Mouse (Mus musculus): ENCODE measurements around the gene Fbxo2.
"Not testable (repeated sequence)": the region's sequence is repeated elsewhere in the genome, so short reads cannot be mapped to it uniquely, and the experiment has no call there.

The Fbxo2 gene

DNA sequence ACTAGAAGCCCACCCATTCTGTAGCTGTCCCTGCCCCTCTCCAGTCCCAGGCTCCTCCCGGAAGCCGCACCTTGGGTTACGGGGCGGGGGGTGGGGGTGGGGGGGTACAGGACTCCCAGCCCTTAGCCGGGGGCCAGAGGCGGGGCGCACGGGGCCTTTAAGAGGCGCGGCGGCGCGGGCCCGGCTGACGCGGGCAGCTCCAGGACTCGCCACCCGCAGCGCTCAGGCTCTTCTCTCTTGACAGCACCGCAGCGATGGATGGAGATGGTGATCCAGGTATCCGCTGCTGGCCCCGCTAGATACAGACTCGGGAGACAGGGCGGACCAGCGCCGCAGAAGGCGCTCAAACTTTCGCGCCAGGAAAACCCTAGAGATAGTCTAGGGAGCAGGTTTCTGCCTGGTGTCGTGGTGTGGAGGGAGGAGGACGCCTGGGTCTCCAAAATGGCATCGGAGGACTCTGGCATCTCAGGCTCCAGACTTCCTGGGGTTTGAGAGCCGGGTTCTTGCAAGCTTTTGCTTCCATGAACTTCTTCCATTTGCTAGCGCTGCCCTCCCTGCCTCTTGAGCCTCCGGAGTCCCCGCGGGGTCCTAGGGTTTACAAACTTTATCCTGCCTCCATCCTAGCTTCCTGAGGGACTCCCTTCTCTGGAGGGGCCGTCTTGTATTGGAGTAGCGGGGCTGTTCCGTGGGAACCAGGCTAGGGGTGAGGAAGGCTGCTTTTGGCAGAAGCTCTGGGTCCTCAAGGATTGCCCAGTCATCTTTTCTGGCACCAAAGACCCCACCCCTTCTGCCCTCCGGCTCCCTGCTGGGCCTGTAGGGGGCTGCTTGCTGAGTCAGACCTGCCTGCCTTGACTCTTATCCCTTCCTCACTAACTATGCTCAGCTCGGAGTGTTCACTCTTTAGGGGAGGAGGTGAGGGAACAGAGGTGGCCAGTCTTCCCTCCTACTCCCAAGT, at the start of gene Fbxo2, which contains the start of gene Fbxo44:
Fbxo2 (plus strand) TSS at position 186 of the 955 bp plus-strand sequence.
Fbxo44 (minus strand) TSS at position 47 of the 955 bp plus-strand sequence.
- peak; percentile 47 for DNase-seq (ENCODE audit: low read depth, low spot score)

DNA sequence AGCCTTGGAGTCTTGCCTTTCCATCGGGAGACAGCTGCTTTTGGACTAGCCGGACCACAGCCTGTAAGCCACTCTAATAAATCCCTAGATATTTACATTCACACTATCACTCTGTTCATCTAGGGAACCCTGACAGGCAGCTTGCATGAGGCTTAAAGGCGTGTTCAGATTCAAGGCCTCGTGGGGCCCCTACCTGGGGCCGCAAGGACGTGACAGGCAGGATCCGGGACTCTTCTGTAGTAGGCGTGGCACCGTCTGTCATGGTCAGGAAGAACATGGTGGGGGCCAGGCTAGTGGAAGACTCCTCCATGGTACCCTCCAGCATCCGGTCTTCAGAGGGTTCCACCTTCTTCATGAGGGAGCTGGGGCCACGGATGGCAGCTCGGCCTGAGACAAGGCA, 47.9 kb upstream of the Fbxo2 start:
- no peak for DNase-seq (ENCODE audit: low read depth, low spot score)
- Histone ChIP-seq H3K27me3 (ENCODE audit: control insufficient read depth, insufficient read depth, low read length, poor library complexity, severe bottlenecking) (no peaks in the 10 kb centered on the region; the same call in 1 of the 2 replicates), H3K36me3 (ENCODE audit: control insufficient read depth, insufficient read depth, low read length, poor library complexity, severe bottlenecking) (no peaks in the 10 kb centered on the region)

More for the DNA sequence above, at the start of gene Fbxo2, which contains the start of gene Fbxo44:
- Histone ChIP-seq H3K27me3 (ENCODE audit: control insufficient read depth, insufficient read depth, low read length, poor library complexity, severe bottlenecking) (0 out of 2 replicates have a peak, but pooled peaks cover 3% of the 10 kb centered on the region), H3K36me3 (ENCODE audit: control insufficient read depth, insufficient read depth, low read length, poor library complexity, severe bottlenecking) (no peaks in the 10 kb centered on the region)

DNA sequence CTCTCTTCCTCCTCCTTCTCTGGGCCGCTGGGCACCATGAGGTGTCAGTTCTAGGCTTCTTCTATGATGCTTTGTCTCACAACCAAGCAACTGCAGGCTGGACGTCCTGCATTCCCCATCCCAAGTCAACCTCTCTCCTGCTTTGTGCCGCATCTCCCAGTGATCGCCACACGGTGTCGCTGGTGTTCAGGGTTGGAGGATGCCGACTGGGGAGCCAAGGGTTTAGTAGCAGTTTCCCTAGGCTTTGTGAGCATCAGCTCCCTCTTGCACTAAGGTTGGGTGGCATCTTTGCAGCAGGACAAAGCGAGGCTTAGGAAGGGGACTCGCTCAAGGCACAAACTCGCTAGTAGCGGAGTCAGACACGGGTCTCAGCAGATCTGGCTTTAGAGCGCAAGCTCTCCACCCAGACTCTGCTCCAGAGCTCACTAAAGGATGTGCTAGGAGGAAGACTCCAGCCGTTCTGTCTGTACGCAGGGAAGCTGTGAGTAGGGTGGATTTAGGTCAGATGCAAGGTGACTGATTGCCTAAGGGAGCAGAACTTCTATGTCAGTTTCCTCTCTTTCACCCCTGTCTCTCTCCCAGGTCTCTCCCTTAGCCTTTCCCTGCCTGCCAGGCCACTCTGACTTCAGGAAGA, 45.5 kb upstream of the Fbxo2 start:
- DNase-seq (ENCODE audit: low read depth, low spot score): peak; percentile 87
- H3K36me3 ChIP-seq (ENCODE audit: control insufficient read depth, insufficient read depth, low read length, poor library complexity, severe bottlenecking): no peaks in the 10 kb centered on the region

DNA sequence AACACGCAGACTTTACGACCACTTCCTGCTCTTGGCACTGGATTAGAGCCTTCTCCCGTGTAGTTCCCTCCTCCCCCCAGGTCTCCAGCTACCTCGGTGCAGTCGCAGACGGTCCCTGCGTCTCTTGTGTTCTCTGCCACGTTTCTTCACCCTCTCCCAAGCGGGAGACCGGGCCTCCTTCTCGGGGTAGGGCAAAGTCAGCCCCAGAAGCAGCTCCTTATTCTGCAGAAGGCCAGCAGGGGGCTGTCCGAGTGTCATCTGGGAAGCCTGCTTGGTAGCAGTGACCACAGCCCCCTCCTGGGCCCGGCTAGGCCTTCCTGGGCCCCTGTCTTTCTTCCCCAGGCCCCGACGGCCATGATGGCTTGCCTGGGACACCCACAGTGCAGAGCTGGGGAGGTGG, 45.0 kb upstream of the Fbxo2 start:
- DNase-seq (ENCODE audit: low read depth, low spot score): peak; percentile 61
- Histone ChIP-seq H3K36me3 (ENCODE audit: control insufficient read depth, insufficient read depth, low read length, poor library complexity, severe bottlenecking) (no peaks in the 10 kb centered on the region), H3K27me3 (ENCODE audit: control insufficient read depth, insufficient read depth, low read length, poor library complexity, severe bottlenecking) (no peaks in the 10 kb centered on the region; the same call in 1 of the 2 replicates)

More for the DNA sequence above, 45.5 kb upstream of the Fbxo2 start:
- no peaks in the 10 kb centered on the region; the same call in 1 of the 2 replicates for H3K27me3 ChIP-seq (ENCODE audit: control insufficient read depth, insufficient read depth, low read length, poor library complexity, severe bottlenecking)

DNA sequence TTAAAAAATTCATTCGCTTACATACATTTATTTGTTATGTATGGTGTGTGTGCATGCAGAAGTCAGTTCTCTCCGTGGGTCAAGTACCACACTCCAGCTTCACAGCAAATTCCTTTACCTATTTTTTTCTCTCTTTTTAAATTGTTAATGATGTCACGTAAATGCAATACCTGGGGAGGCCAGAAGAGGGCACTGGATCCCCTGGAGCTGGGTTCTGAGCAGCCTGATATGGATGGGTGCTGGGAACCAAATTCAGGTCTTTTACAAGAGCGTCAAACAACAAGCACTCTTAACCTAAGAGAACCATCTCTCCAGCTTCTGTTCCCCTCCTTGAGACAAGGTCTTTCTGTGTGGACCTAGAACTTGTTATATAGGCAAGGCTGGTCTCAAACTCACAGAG, 43.8 kb upstream of the Fbxo2 start:
- H3K27me3 ChIP-seq (ENCODE audit: control insufficient read depth, insufficient read depth, low read length, poor library complexity, severe bottlenecking): no peaks in the 10 kb centered on the region; the same call in 1 of the 2 replicates
- H3K36me3 ChIP-seq (ENCODE audit: control insufficient read depth, insufficient read depth, low read length, poor library complexity, severe bottlenecking): no peaks in the 10 kb centered on the region
- peak; percentile 36 for DNase-seq (ENCODE audit: low read depth, low spot score)

DNA sequence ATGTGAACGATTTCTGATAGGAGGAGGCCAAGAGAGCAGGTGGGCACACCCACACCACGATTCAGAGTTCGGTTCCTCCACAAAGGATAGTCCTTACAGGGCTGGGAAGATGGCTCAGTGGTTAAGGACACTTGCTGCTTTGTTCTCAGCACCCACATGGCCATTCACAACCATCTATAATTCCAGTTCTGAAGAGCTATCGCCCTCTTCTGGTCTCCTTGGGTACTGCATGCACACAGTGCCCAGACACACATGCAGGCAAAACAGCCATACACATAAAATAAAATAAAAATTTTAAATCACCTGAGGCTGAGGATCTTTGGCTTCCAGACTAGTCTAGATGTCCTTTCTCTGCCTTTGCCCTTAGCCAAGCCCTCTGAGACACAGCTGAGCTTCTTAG, 43.0 kb upstream of the Fbxo2 start:
- no peaks in the 10 kb centered on the region; the same call in 1 of the 2 replicates for H3K27me3 ChIP-seq (ENCODE audit: control insufficient read depth, insufficient read depth, low read length, poor library complexity, severe bottlenecking)
- no peaks in the 10 kb centered on the region for H3K36me3 ChIP-seq (ENCODE audit: control insufficient read depth, insufficient read depth, low read length, poor library complexity, severe bottlenecking)
- peak; percentile 34 for DNase-seq (ENCODE audit: low read depth, low spot score)

DNA sequence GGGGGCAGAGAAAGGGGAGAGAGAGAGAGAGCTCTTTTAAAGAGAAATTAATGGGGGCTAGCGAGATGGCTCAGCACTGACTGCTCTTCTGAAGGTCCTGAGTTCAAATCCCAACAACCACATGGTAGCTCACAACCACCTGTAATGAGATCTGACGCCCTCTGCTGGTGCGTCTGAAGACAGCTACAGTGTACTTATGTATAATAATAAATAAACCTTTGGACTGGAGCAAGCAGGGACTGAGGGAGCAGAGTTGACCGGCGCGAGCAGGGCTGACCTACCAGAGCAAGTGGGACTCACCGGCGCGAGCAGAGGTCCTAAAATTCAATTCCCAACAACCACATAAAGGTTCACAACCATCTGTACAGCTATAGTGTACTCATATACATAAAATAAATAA, 40.8 kb upstream of the Fbxo2 start:
- H3K36me3 ChIP-seq (ENCODE audit: control insufficient read depth, insufficient read depth, low read length, poor library complexity, severe bottlenecking); DNase-seq (ENCODE audit: low read depth, low spot score); H3K27me3 ChIP-seq (ENCODE audit: control insufficient read depth, insufficient read depth, low read length, poor library complexity, severe bottlenecking): not testable (repeated sequence)

DNA sequence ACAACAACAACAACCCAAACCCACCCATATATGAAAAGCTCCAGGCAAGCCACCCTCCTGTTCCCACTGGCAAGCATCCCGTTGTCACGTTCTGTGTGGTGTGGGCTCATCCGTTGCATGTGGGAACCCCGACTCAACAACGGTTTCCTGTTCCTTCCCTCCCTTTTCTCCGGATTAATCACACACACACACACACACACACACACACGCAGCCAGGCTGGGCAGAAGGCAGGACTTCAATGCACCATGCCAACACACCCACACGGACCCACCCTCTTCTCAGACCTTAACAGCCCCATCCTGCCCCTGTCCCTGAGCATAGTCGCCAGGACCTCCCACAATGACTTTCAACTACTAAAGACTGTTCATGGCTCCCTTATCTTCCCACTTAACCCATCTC, 39.9 kb upstream of the Fbxo2 start:
- no peak for DNase-seq (ENCODE audit: low read depth, low spot score)
- Histone ChIP-seq H3K27me3 (ENCODE audit: control insufficient read depth, insufficient read depth, low read length, poor library complexity, severe bottlenecking) (no peaks in the 10 kb centered on the region; the same call in 1 of the 2 replicates), H3K36me3 (ENCODE audit: control insufficient read depth, insufficient read depth, low read length, poor library complexity, severe bottlenecking) (no peaks in the 10 kb centered on the region)

DNA sequence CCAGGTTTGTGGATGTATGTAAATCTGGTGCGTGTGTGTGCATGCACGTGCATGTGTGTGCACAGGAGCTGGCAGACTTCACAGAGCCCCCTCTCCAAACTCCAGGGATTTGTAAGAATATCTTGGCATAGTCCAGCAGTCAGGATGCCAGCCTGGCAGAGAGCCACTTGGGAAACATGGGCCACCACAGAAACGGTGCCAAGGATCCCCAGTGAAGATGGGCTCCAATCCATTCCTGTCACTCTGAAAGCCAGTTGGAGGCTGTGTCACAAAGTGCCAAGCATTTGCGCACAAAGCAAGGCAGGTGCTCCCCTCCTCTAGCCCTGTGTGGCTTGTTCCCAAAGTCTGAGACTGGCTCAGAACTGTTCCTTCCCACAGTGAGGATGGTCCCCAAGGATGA, 39.1 kb upstream of the Fbxo2 start:
- DNase-seq (ENCODE audit: low read depth, low spot score): no peak
- Histone ChIP-seq H3K27me3 (ENCODE audit: control insufficient read depth, insufficient read depth, low read length, poor library complexity, severe bottlenecking) (no peaks in the 10 kb centered on the region), H3K36me3 (ENCODE audit: control insufficient read depth, insufficient read depth, low read length, poor library complexity, severe bottlenecking) (no peaks in the 10 kb centered on the region)

DNA sequence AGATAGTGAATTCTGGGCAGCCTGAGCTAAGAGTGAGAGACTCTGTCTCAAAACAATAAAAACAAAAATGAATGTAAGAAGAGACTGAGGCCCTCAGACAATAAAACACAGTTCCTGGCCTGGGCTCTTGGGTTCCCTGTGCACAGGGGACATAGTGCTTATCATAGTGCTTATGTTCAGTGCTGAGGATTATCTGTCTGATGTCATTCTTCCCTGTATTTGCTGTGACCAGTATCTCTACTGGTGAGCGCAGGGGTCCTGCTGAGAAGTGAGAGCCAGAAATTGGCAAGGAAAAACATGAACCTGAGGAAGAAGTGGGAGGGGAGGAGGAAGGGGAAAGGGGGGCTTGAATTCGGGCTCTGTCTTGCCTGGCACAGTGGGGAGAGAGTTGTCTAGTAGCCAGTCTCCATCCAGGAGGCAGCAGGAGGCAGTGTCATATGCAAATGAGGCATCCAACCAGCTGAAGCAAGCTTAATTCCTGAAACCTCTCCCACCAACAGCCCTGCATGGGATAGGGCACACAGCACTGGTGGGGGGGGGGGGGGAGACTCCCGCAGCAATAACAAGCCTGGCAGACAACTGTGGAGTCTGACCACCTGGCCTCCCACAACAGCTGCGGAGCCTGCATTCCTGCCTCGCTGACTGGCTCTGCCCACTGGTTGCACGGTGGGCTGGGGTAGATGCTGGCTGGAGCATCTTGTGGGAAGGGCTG, 38.3 kb upstream of the Fbxo2 start:
- H3K27me3 ChIP-seq (ENCODE audit: control insufficient read depth, insufficient read depth, low read length, poor library complexity, severe bottlenecking): no peaks in the 10 kb centered on the region
- no peaks in the 10 kb centered on the region for H3K36me3 ChIP-seq (ENCODE audit: control insufficient read depth, insufficient read depth, low read length, poor library complexity, severe bottlenecking)
- DNase-seq (ENCODE audit: low read depth, low spot score): no peak

DNA sequence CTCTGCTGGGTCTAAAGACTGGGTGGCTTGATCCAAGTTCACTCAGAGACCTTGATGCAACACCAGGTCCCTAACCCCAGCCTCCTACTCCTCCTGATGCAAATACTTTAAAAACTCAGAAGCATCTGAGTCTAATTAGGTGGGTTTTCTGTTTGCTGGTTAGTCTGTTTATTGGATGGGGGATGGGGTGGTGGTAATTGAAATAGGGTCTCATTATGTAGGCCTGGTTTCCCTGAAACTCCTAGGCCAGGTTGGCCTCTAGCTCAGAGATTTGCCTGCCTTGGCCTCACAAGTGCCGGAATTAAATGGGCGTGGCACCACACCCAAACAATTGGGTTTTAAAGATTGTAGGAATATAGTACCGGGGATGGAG, 37.7 kb upstream of the Fbxo2 start:
- Histone ChIP-seq H3K27me3 (ENCODE audit: control insufficient read depth, insufficient read depth, low read length, poor library complexity, severe bottlenecking) (no peaks in the 10 kb centered on the region), H3K36me3 (ENCODE audit: control insufficient read depth, insufficient read depth, low read length, poor library complexity, severe bottlenecking) (no peaks in the 10 kb centered on the region)
- no peak for DNase-seq (ENCODE audit: low read depth, low spot score)

DNA sequence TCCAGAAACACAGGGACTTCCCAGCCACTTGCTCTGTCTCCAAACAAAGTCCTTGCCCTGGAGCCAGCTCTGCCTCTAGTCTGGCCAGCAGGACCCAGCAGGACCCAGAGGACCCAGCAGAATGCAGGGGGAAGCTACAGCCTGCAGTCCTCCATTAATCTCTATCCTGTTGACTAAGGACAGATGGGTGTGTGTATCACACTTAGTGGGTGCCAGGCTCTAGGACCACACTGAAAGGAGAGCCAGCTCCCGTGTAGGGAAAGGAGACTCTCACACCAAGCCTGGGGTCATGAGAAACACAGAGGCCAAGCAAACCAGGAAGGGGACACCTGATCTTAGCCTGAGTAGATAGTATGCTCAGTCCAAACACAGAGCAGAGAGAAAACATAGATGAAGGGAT, 32.2 kb upstream of the Fbxo2 start:
- no peaks in the 10 kb centered on the region for H3K27me3 ChIP-seq (ENCODE audit: control insufficient read depth, insufficient read depth, low read length, poor library complexity, severe bottlenecking)
- DNase-seq (ENCODE audit: low read depth, low spot score): no peak
- H3K36me3 ChIP-seq (ENCODE audit: control insufficient read depth, insufficient read depth, low read length, poor library complexity, severe bottlenecking): no peaks in the 10 kb centered on the region

DNA sequence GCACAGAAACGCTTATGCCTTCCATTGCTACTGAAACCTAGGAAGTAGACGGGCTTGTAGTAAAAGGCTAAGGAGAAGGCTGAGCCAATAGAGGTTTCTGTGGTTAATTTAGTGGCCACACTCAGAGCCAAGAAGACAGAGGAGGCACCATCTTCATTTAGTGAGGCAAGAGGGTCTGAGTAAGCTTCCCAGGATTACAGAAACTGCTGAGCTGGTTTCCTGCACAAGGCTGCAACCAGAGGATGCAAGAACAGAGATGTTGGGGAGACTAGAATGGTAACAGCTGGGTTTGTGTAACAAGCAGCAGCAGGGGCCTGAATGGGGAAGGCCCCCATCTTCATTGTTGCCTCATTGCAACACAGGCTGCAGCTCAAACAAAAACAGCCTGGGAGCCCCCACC, 31.7 kb upstream of the Fbxo2 start:
- H3K27me3 ChIP-seq (ENCODE audit: control insufficient read depth, insufficient read depth, low read length, poor library complexity, severe bottlenecking): no peaks in the 10 kb centered on the region
- DNase-seq (ENCODE audit: low read depth, low spot score): no peak
- H3K36me3 ChIP-seq (ENCODE audit: control insufficient read depth, insufficient read depth, low read length, poor library complexity, severe bottlenecking): no peaks in the 10 kb centered on the region

DNA sequence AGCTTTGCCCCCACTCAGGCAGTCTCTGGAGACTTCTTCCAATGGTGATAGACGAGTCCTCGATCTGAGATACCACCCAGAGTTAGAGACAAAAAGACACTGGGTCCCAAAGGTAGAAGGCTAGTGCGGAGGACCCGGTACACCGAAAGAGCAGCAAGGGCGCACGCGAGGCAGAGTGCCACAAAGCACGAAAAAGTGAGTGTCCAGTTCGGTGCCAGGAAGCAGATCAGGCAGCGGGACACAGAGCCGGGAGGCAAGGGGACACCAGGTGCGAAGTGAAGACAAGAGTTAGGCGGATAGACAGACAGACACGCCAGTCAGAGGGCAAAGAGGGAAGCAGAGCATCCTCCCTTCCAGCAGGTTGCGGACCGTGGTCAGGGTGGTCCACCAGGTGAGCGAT, 30.3 kb upstream of the Fbxo2 start, which contains the start of gene Mad2l2:
Mad2l2 (plus strand) TSS at position 252 of the 400 bp plus-strand sequence.
- H3K36me3 ChIP-seq (ENCODE audit: control insufficient read depth, insufficient read depth, low read length, poor library complexity, severe bottlenecking): no peaks in the 10 kb centered on the region
- DNase-seq (ENCODE audit: low read depth, low spot score): no peak
- H3K27me3 ChIP-seq (ENCODE audit: control insufficient read depth, insufficient read depth, low read length, poor library complexity, severe bottlenecking): no peaks in the 10 kb centered on the region
